Mouse (Mus musculus) frontal cortex, adult 2 months (tissue): ENCODE results near the gene D830030K20Rik. TPM values are rescaled to one million over a fixed set of nuclear protein-coding genes. Genes with fewer than 3 reads are reported as not detected.
"Not testable (repeated sequence)": the region's sequence is repeated elsewhere in the genome, so short reads cannot be mapped to it uniquely, and the experiment has no call there.

Experiments
- DNase-seq, 2 experiments: peaks; one replicate each; pipeline ENCODE4 v3.0.0; 2022; ENCODE audit warnings: low spot score in 1 of 2; ENCODE audit errors: extremely low spot score in 1 of 2
- polyA plus RNA-seq: library from polyadenylated mRNA; depleted of rRNA; stranded (reverse); fragments of >200 nt; gene quantifications from 2 replicates; pipeline ENCODE4 v1.2.3, GENCODE M21; 2012; rRNA removed

D830030K20Rik gene
- 5.4 and 6.8 TPM in 2 replicates for polyA plus RNA-seq

GRCm38 (mm10) chr14:3208272-3209152 lies at the start of gene D830030K20Rik:
Gene D830030K20Rik (plus strand): TSS chr14:3208488.
- not testable (repeated sequence) for DNase-seq

- not testable (repeated sequence) for DNase-seq
Observed at GRCm38 (mm10) chr14:3187955-3188354, 20.3 kb upstream of the D830030K20Rik start, which contains the start of gene Gm5795. Gene Gm5795 (plus strand): TSS chr14:3188255.

GRCm38 (mm10) chr14:3209367-3209766 lies 1.1 kb downstream of the D830030K20Rik start:
- DNase-seq = peak in 1 of 2 experiments; percentile 43

DNA sequence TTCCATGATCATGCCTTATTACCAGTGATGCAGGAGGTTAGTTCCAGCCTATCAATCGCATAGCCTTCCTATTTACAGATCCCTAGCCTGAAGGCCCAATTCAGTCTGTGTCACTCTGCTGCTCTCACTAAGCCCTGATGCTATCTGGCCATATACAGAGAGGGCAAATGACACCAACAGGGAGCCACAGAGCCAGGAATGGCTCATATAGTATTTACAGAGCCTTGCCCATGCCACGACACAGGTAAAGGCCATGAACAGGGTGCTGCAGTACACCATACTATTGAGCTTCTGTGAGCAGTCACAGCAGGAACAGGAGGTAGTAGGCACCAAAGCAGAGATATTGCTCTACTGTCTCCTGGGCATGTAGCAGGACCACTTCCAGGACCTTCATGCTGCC lies 54.2 kb downstream of the D830030K20Rik start:
- peak; percentile 0 for DNase-seq

Other genes with a start within 250 kb of the D830030K20Rik start
- not detected in 2 replicates for gene Gm2888, start 178.5 kb upstream of the D830030K20Rik start, polyA plus RNA-seq
- 1.3 and 1.8 TPM in 2 replicates for gene Gm2897, start 159.2 kb upstream of the D830030K20Rik start, polyA plus RNA-seq
- not detected in 2 replicates for gene Gm10340, start 74.5 kb upstream of the D830030K20Rik start, polyA plus RNA-seq
- gene Gm5795, start 20.2 kb upstream of the D830030K20Rik start, polyA plus RNA-seq = 0.18 TPM in 1 of 2 replicates, not detected in the other
- 0.32 and 0.38 TPM in 2 replicates for gene Gm2956, start 124.1 kb downstream of the D830030K20Rik start, polyA plus RNA-seq
- not detected in 2 replicates for gene Gm10413, start 186.6 kb downstream of the D830030K20Rik start, polyA plus RNA-seq
- gene Gm10409, start 204.1 kb downstream of the D830030K20Rik start, polyA plus RNA-seq = 0.95 and 1.3 TPM in 2 replicates
- gene Gm3005, start 219.6 kb downstream of the D830030K20Rik start, polyA plus RNA-seq = 1.3 and 1.5 TPM in 2 replicates
- not detected in 2 replicates for gene Gm10408, start 240.9 kb downstream of the D830030K20Rik start, polyA plus RNA-seq